Mouse (Mus musculus) hindbrain, embryonic 13.5 days (tissue): ENCODE measurements at regions not wholly inside any gene's neighbourhood (a gene's known extent, or its start where the extent isn't known, plus 50 kb on each side); places are given as distances from the start of the nearest gene placed in this dataset.

ENCODE experiments used
- ATAC-seq: fragments of 200-750 bp; cut with Nextera tagmentation; 2 replicates; pipeline ENCODE4 v1.8.0; 2017; ENCODE audit warnings: moderate TSS enrichment; ENCODE audit not compliant: low FRiP score
- H3K27ac ChIP-seq: fragments of 300-500 bp; sonication (generic); 2 replicates; pipeline ENCODE4 v1.5.1; 2015; ENCODE audit warnings: inconsistent platforms, mild to moderate bottlenecking, moderate library complexity
- H3K27me3 ChIP-seq: fragments of 300-500 bp; sonication (generic); 2 replicates; pipeline ENCODE4 v1.6.1; 2015; ENCODE audit warnings: mild to moderate bottlenecking, inconsistent platforms
- H3K36me3 ChIP-seq: fragments of 300-500 bp; sonication (generic); 2 replicates; pipeline ENCODE4 v1.6.1; 2015; ENCODE audit warnings: mild to moderate bottlenecking, inconsistent platforms
- H3K4me1 ChIP-seq: fragments of 300-500 bp; sonication (generic); replicated peaks from 2 replicates; pipeline ENCODE4 v1.6.1; 2015; ENCODE audit warnings: inconsistent platforms
- H3K4me2 ChIP-seq: fragments of 300-500 bp; sonication (generic); 2 replicates; pipeline ENCODE4 v1.6.1; 2015; ENCODE audit warnings: inconsistent platforms, mild to moderate bottlenecking, moderate library complexity
- H3K4me3 ChIP-seq: fragments of 300-500 bp; sonication (generic); 2 replicates; pipeline ENCODE4 v1.5.1; 2015; ENCODE audit warnings: mild to moderate bottlenecking, inconsistent platforms
- H3K9ac ChIP-seq: fragments of 300-500 bp; sonication (generic); 2 replicates; pipeline ENCODE4 v1.6.1; 2015; ENCODE audit warnings: mild to moderate bottlenecking, inconsistent platforms
- H3K9me3 ChIP-seq: fragments of 300-500 bp; sonication (generic); 2 replicates; pipeline ENCODE4 v1.6.1; 2016; ENCODE audit warnings: inconsistent platforms
- WGBS: fragments of 180-500 bp; shearing (Covaris S2); methylation state at CpG from one replicate; pipeline ENCODE4 v1.1.7; 2015; 5-methylcytosine and 5-hydroxymethylcytosine counted together

DNA sequence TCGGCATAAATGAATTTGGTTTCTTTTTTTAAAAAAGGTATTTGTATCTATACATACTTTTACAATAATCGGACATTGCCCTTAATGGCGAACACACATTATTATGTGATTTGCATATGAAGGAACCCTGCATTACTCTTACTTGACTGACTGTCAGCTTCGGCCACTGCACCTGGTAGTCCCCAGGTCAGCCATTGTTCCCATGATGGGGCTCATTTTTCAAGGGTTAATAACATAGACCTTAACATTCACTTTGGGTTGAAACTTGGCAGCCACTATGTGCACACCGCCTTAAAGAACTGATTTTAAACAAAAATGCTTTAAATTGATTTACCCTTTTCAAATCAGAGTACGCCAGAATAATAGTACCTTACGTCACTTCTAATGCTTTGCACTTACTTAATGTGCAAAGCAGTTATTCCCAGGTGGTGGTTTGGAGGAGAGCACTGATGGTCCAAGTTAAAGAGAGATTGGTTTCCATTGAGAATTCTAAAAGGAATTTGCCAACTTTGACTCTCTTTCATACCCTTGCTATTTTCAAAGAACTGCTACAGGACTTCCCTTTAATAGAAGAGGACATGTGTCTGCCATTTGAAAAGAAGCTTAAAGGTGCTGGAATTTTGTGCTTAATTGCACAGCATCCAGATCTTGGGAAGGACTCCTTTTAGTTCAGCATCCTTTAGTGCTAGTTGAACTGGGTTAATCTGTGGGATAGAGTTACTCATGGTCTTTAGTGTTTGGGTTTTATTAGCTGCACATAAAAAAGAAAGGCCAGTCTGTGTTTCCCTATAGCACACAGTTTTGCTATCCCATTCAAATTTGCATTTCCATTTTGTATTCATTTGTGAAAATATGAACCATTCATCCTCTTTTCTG lies 95.0 kb upstream of the Pkn2 start:
- no peak for ATAC-seq
- no peak overlapping the region for H3K27ac ChIP-seq
- H3K9me3 ChIP-seq, result no peaks in the 10 kb centered on the region
- no peak overlapping the region for H3K4me3 ChIP-seq
- peaks cover 4% of the 10 kb centered on the region; the same call in 1 of the 2 replicates for H3K4me1 ChIP-seq
- no peaks in the 10 kb centered on the region for H3K36me3 ChIP-seq
- H3K9ac ChIP-seq, result no peak overlapping the region
- no peak overlapping the region for H3K4me2 ChIP-seq
- H3K27me3 ChIP-seq, result no peaks in the 10 kb centered on the region
- WGBS, result 57% methylated on average over 7 of the region's 7 CpGs

GRCm38 (mm10) chr3:142975606-142976005 lies 93.8 kb upstream of the Pkn2 start:
- Histone ChIP-seq H3K27me3 (no peaks in the 10 kb centered on the region), H3K4me1 (peaks cover 4% of the 10 kb centered on the region; the same call in 1 of the 2 replicates), H3K9ac (no peak overlapping the region), H3K36me3 (no peaks in the 10 kb centered on the region), H3K4me3 (no peak overlapping the region), H3K27ac (no peak overlapping the region), H3K9me3 (no peaks in the 10 kb centered on the region), H3K4me2 (no peak overlapping the region)
- no peak for ATAC-seq
- WGBS, result 93% methylated on average over 8 of the region's 8 CpGs

GRCm38 (mm10) chr3:142969501-142969900 lies 87.7 kb upstream of the Pkn2 start:
- WGBS, result 83% methylated on average over 2 of the region's 2 CpGs
- Histone ChIP-seq H3K9me3 (no peaks in the 10 kb centered on the region), H3K36me3 (no peaks in the 10 kb centered on the region), H3K4me1 (no peaks in the 10 kb centered on the region), H3K27me3 (no peaks in the 10 kb centered on the region), H3K4me2 (no peak overlapping the region), H3K27ac (no peak overlapping the region), H3K4me3 (no peak overlapping the region), H3K9ac (no peak overlapping the region)
- ATAC-seq, result no peak

GRCm38 (mm10) chr3:142965604-142966003 lies 83.8 kb upstream of the Pkn2 start:
- Histone ChIP-seq H3K36me3 (no peaks in the 10 kb centered on the region), H3K27me3 (no peaks in the 10 kb centered on the region), H3K9me3 (no peaks in the 10 kb centered on the region), H3K4me3 (no peak overlapping the region), H3K4me1 (no peaks in the 10 kb centered on the region), H3K9ac (no peak overlapping the region), H3K4me2 (no peak overlapping the region), H3K27ac (no peak overlapping the region)
- ATAC-seq, result no peak
- WGBS, result 34% methylated on average over 4 of the region's 4 CpGs

GRCm38 (mm10) chr3:142963818-142964372 lies 82.1 kb upstream of the Pkn2 start:
- Histone ChIP-seq H3K9ac (no peak overlapping the region), H3K36me3 (no peaks in the 10 kb centered on the region), H3K4me1 (no peaks in the 10 kb centered on the region), H3K4me2 (no peak overlapping the region), H3K27ac (no peak overlapping the region), H3K27me3 (no peaks in the 10 kb centered on the region), H3K4me3 (no peak overlapping the region), H3K9me3 (no peaks in the 10 kb centered on the region)
- ATAC-seq, result no peak
- WGBS, result 96% methylated on average over 4 of the region's 4 CpGs

DNA sequence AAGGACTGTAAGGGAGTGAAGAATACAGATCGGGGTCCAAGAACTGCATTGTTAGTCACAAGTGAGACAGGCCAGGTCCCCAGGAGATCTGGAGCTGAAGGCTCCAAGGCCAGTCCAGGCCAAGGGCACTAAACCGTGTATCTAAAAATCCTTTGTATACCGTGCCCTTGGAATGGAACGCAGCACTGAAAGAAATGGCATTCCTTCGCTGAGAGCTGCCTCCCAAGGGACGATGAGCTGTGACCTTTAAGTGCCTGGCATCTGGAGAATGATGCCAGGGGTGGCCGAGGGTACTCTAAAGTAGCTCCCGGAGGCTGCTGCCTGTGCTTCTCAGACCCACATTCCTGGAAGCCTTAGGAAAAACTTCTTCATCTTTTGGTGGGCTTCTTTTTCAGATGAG lies 76.0 kb upstream of the Pkn2 start:
- Histone ChIP-seq H3K4me2 (no peak overlapping the region), H3K4me3 (no peak overlapping the region), H3K4me1 (no peaks in the 10 kb centered on the region), H3K9ac (no peak overlapping the region), H3K27me3 (no peaks in the 10 kb centered on the region), H3K27ac (no peak overlapping the region), H3K36me3 (no peaks in the 10 kb centered on the region), H3K9me3 (no peaks in the 10 kb centered on the region)
- WGBS, result 85% methylated on average over 8 of the region's 8 CpGs
- ATAC-seq, result no peak

GRCm38 (mm10) chr3:142948771-142949170 lies 67.0 kb upstream of the Pkn2 start:
- no peak overlapping the region for H3K4me3 ChIP-seq
- no peak for ATAC-seq
- no peak overlapping the region for H3K9ac ChIP-seq
- 33% methylated on average over 7 of the region's 7 CpGs for WGBS
- H3K4me2 ChIP-seq, result no peak overlapping the region
- no peaks in the 10 kb centered on the region for H3K9me3 ChIP-seq
- H3K27me3 ChIP-seq, result no peaks in the 10 kb centered on the region
- no peaks in the 10 kb centered on the region for H3K4me1 ChIP-seq
- H3K27ac ChIP-seq, result no peak overlapping the region
- no peaks in the 10 kb centered on the region for H3K36me3 ChIP-seq

GRCm38 (mm10) chr3:142941319-142942024 lies 59.7 kb upstream of the Pkn2 start:
- H3K27ac ChIP-seq, result no peak overlapping the region
- no peaks in the 10 kb centered on the region for H3K4me1 ChIP-seq
- WGBS, result 56% methylated on average over 6 of the region's 6 CpGs
- H3K4me3 ChIP-seq, result no peak overlapping the region
- no peak overlapping the region for H3K4me2 ChIP-seq
- H3K9me3 ChIP-seq, result no peaks in the 10 kb centered on the region
- H3K36me3 ChIP-seq, result no peaks in the 10 kb centered on the region
- no peaks in the 10 kb centered on the region for H3K27me3 ChIP-seq
- no peak overlapping the region for H3K9ac ChIP-seq
- ATAC-seq, result no peak

GRCm38 (mm10) chr3:142940874-142941273 lies 59.1 kb upstream of the Pkn2 start:
- H3K4me3 ChIP-seq, result no peak overlapping the region

DNA sequence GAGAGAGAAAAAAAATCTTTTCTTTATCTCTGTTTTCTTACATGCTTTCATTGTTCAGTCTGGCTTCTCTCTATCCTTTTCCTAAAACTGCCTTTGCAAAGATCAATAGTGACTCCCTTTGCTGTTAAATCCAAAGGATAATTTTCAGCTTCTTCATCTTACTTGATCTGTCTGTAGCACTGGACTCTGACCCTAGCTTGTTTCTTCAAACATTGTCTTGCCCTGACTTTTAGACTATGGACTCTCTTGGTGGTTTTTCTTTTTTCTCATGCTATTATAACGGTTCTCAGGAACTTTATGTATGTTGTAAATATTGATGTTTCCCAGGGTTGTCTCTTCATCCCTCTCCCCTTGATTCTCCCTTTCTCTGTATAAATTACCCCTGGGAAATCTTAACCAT lies 58.0 kb upstream of the Pkn2 start:
- H3K9me3 ChIP-seq, result no peaks in the 10 kb centered on the region
- no peaks in the 10 kb centered on the region for H3K27me3 ChIP-seq
- no peak overlapping the region for H3K4me3 ChIP-seq
- no peak for ATAC-seq
- no peak overlapping the region for H3K4me2 ChIP-seq
- no peaks in the 10 kb centered on the region for H3K36me3 ChIP-seq
- H3K27ac ChIP-seq, result no peak overlapping the region
- 76% methylated on average over 1 of the region's 1 CpGs for WGBS
- no peaks in the 10 kb centered on the region for H3K4me1 ChIP-seq
- no peak overlapping the region for H3K9ac ChIP-seq

More at GRCm38 (mm10) chr3:142940874-142941273, 59.1 kb upstream of the Pkn2 start:
- H3K4me1 ChIP-seq, result no peaks in the 10 kb centered on the region
- 91% methylated on average over 5 of the region's 5 CpGs for WGBS
- no peak overlapping the region for H3K27ac ChIP-seq
- H3K4me2 ChIP-seq, result no peak overlapping the region
- no peak overlapping the region for H3K9ac ChIP-seq
- ATAC-seq, result no peak
- H3K27me3 ChIP-seq, result no peaks in the 10 kb centered on the region
- H3K9me3 ChIP-seq, result no peaks in the 10 kb centered on the region
- H3K36me3 ChIP-seq, result no peaks in the 10 kb centered on the region

DNA sequence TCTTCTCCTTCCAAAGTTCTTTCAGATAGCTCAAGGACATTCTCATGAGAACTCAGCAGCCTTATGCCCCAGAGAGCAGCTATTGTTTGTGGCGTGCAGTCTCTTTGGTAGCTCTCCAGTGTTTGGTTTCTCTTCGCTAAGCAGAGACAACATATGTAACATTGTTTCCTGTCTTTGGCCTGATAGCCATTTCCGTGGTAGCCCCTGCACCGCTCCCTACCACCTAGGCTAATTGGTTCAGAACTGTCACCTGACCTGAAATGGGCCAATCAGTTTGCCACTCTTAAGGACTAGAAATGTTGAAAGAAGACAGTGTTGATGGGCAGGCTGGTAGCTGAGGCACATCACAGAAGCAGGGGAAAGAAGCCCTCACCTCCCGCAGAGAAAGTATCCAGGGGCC lies 54.1 kb upstream of the Pkn2 start:
- 74% methylated on average over 5 of the region's 5 CpGs for WGBS
- H3K27me3 ChIP-seq, result no peaks in the 10 kb centered on the region
- H3K27ac ChIP-seq, result no peak overlapping the region

DNA sequence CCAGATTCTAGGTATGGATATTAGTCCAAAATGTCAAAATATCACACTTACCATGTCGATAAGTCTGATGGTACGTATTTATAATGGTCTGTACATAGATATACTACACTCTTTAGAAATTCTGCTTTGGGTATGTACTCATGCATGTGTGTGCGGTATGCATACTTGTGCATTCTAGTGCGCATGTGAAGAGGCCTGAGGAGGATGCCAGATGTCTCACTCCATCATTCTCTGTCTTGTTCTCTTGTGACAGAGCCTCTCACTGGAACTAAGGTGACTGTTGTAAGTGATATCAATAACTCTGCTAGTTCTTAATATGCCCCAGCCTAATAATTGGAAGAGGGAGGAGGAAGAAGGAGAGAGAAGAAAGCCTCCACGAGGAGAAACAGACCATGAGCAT lies 52.5 kb upstream of the Pkn2 start:
- peaks cover 6% of the 10 kb centered on the region for H3K4me1 ChIP-seq
- 0 out of 2 replicates have a peak overlapping the region, but pooled peaks have one; percentile 23 for H3K27ac ChIP-seq
- H3K9ac ChIP-seq, result no peak overlapping the region
- no peaks in the 10 kb centered on the region for H3K9me3 ChIP-seq
- H3K27me3 ChIP-seq, result no peaks in the 10 kb centered on the region
- no peak overlapping the region for H3K4me2 ChIP-seq
- no peak overlapping the region for H3K4me3 ChIP-seq
- H3K36me3 ChIP-seq, result no peaks in the 10 kb centered on the region
- WGBS, result 75% methylated on average over 5 of the region's 5 CpGs
- peak; percentile 54; the same call in 1 of the 2 replicates for ATAC-seq

More for the DNA sequence above, 54.1 kb upstream of the Pkn2 start:
- no peak overlapping the region for H3K4me3 ChIP-seq
- peaks cover 6% of the 10 kb centered on the region for H3K4me1 ChIP-seq
- H3K9ac ChIP-seq, result no peak overlapping the region
- no peak overlapping the region for H3K4me2 ChIP-seq
- H3K36me3 ChIP-seq, result no peaks in the 10 kb centered on the region
- no peaks in the 10 kb centered on the region for H3K9me3 ChIP-seq
- no peak for ATAC-seq
